Mouse (Mus musculus) liver, embryonic 14.5 days (tissue): ENCODE measurements at regions not wholly inside any gene's neighbourhood (a gene's known extent, or its start where the extent isn't known, plus 50 kb on each side); places are given as distances from the start of the nearest gene placed in this dataset.
A peak's percentile ranks its signal among the peaks of the same experiment; 100 is the strongest.

ENCODE experiments used
- CTCF ChIP-seq: IDR thresholded peaks from 2 replicates; pipeline ENCODE4 v1.5.1; 2016; ENCODE audit warnings: antibody characterized with exemption, low read depth, control low read depth
- EP300 ChIP-seq: IDR thresholded peaks from 2 replicates; pipeline ENCODE4 v1.6.1; 2016; ENCODE audit warnings: antibody characterized with exemption, low read depth

DNA sequence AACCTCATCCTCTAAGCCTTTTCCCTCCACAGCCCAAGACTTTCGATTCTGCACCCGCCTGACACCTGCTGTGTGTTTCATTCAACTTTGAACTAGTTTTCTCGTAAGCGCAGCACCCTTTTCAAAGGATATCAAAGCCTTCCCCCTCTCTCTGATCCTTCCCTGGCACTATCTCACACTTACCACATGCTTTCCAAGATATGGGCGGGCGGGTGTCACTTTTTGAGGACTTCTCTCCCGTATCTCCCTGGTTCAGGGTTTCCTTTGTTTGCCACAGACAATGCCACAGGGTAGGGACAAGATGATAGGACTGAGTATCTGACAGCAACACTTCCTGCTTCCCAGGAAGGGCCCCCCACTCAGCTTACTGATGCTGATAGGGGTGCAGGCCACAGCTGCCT is 76.8 kb upstream of the Mdm1 start:
- no peak for TF ChIP-seq CTCF
- peak; percentile 77 for TF ChIP-seq EP300
